Mouse (Mus musculus): ENCODE data around the gene Msrb1.

GRCm38 (mm10) chr17:24719494-24720222, 16.8 kb upstream of the Msrb1 start:
- TF ChIP-seq ZNF384 (IDR thresholded peaks at IDR 0.05; ENCODE audit: low read depth, low read length) (no peak), ZC3H11A (IDR thresholded peaks at IDR 0.05; ENCODE audit: borderline replicate concordance, low read depth, low read length) (no peak)
